Mouse (Mus musculus) forebrain, embryonic 14.5 days (tissue): Measurements from ENCODE around the gene Aox1. TPM values are rescaled to one million over a fixed set of nuclear protein-coding genes. Genes with fewer than 3 reads are reported as not detected.

Experiments
- ATAC-seq: fragments of 200-750 bp; cut with Nextera tagmentation; 2 replicates; pipeline ENCODE4 v1.8.0; 2017; ENCODE audit warnings: mild to moderate bottlenecking, moderate library complexity
- DNase-seq: peaks from one replicate; pipeline ENCODE4 v3.0.0-alpha.2; 2015; ENCODE audit warnings: low spot score
- H3K27ac ChIP-seq: fragments of 300-500 bp; sonication (generic); 2 replicates; pipeline ENCODE4 v1.5.1; 2014; ENCODE audit warnings: low read depth, mild to moderate bottlenecking, control low read depth, low read length, moderate library complexity
- H3K27me3 ChIP-seq: fragments of 300-500 bp; sonication (generic); replicated peaks from 2 replicates; pipeline ENCODE4 v1.6.1; 2014; ENCODE audit warnings: low read length, control low read depth, mixed read lengths; ENCODE audit not compliant: control insufficient read depth, insufficient read depth
- H3K36me3 ChIP-seq: fragments of 300-500 bp; sonication (generic); 2 replicates; pipeline ENCODE4 v1.6.1; 2014; ENCODE audit warnings: low read length, control low read depth; ENCODE audit not compliant: control insufficient read depth, insufficient read depth
- H3K4me1 ChIP-seq: fragments of 300-500 bp; sonication (generic); 2 replicates; pipeline ENCODE4 v1.6.1; 2014; ENCODE audit warnings: antibody characterized with exemption, low read length, control low read depth; ENCODE audit not compliant: control insufficient read depth, insufficient read depth
- H3K4me2 ChIP-seq: fragments of 300-500 bp; sonication (generic); 2 replicates; pipeline ENCODE4 v1.6.1; 2014; ENCODE audit warnings: mild to moderate bottlenecking, control low read depth, low read length
- H3K4me3 ChIP-seq: fragments of 300-500 bp; sonication (generic); 2 replicates; pipeline ENCODE4 v1.5.1; 2014; ENCODE audit warnings: low read depth, low read length, control low read depth
- H3K9ac ChIP-seq: fragments of 300-500 bp; sonication (generic); 2 replicates; pipeline ENCODE4 v1.6.1; 2014; ENCODE audit warnings: mild to moderate bottlenecking, low read length, control low read depth, moderate library complexity
- H3K9me3 ChIP-seq: fragments of 300-500 bp; sonication (generic); replicated peaks from 2 replicates; pipeline ENCODE4 v1.6.1; 2016; ENCODE audit warnings: low read length, control low read depth, mixed read lengths; ENCODE audit not compliant: control insufficient read depth
- WGBS: fragments of 180-500 bp; shearing (Covaris S2); extraction: QIAGEN DNeasy Blood & Tissue Kit; methylation state at CpG from one replicate; pipeline ENCODE4 v1.1.7; 2014; 5-methylcytosine and 5-hydroxymethylcytosine counted together
- polyA plus RNA-seq: library from polyadenylated mRNA; unstranded; fragments of >200 nt; fragmentation: Nextera tagmentation; extraction: Ambion mirVana; gene quantifications from 2 replicates; pipeline ENCODE4 v1.2.1, GENCODE M21; 2014

The Aox1 gene
- polyA plus RNA-seq, 1 experiment from 2014 or later, result 0.08 TPM

DNA sequence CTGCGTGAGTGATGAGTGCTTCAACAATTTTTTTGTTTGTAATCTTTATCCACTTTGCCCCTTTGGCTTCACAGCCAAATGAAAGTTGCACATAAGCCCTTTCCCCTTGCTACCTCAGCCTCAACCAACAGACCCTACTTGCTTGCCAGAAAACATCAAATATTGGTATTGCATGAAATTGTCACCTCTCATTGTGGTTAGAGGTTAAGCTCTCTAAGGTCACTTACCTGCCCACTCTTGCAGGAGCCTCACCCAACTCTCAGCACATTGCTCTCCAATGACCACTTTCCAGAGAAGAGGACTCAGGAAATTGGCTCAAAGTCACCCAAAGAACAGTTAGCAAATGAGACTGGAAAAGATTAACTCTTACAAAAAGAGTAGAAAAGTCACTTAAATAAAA, 41.8 kb downstream of the Aox1 start:
- H3K4me2 ChIP-seq, result no peak overlapping the region
- no peaks in the 10 kb centered on the region for H3K36me3 ChIP-seq
- H3K4me1 ChIP-seq, result no peaks in the 10 kb centered on the region
- DNase-seq (no peak), ATAC-seq (no peak)
- no peak overlapping the region for H3K9ac ChIP-seq
- H3K27me3 ChIP-seq, result no peaks in the 10 kb centered on the region
- H3K27ac ChIP-seq, result no peak overlapping the region
- no peak overlapping the region for H3K4me3 ChIP-seq
- WGBS, result 89% methylated on average over 1 of the region's 1 CpGs
- H3K9me3 ChIP-seq, result no peaks in the 10 kb centered on the region

DNA sequence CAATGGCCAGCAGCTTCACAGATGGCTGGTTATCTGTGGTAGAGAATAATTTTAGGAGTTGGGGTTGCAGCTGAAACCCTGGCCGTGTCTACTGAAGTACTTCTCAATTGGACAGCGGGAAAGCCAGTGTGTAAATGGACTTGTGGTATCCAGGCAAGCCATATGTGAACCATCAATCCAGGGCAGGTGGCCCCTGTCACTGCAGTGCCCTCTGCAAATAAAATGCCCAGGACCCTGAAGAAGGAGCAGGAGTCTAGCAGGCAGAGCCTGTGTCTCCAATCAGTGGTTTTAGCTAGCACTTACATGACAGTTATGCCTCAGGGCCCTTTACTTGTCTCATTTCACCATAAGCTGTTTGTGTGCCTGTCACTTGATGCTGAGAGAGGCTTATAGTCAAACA, 42.7 kb downstream of the Aox1 start:
- no peak overlapping the region for H3K4me2 ChIP-seq
- H3K9ac ChIP-seq, result no peak overlapping the region
- H3K4me3 ChIP-seq, result no peak overlapping the region
- ATAC-seq (no peak), DNase-seq (no peak)
- no peak overlapping the region for H3K27ac ChIP-seq
- H3K9me3 ChIP-seq, result no peaks in the 10 kb centered on the region
- no peaks in the 10 kb centered on the region for H3K27me3 ChIP-seq
- H3K4me1 ChIP-seq, result no peaks in the 10 kb centered on the region
- no peaks in the 10 kb centered on the region for H3K36me3 ChIP-seq
- WGBS, result 88% methylated on average over 2 of the region's 2 CpGs

DNA sequence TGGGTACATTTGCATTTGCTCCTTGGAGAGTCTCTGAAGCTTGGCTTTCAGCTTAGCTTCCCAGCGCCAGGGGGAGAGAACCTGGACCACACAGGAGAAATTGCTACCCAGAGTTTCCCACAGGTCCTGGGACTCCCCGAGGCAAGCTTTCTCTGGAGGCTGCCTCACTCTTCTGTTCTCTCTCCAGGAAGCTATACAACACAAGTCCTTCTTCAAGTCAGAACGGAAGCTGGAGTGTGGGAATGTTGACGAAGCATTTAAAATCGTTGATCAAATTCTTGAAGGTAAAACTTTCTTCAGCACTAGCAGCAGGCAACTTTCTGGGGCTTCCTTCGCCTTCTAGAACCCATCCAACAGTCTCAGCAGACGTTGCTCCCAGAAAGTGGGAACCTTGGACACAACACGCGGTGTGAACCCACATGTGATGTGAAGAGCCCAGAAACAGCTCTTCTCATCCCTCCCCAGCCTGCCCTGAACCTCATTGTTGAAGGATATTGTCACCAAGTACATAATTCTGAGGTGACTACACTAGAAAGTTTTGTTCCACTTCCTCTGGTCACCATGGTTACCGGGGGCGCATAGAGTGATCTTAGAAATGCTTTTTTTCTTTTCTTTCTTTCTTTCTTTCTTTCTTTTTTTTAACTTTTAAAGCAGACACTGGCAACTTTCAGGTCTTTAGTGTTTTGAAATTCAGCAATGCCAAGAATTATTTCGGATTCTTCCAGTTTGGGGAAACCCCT, 43.4 kb downstream of the Aox1 start:
- 72% methylated on average over 12 of the region's 12 CpGs for WGBS
- H3K27ac ChIP-seq, result no peak overlapping the region
- no peaks in the 10 kb centered on the region for H3K27me3 ChIP-seq
- no peaks in the 10 kb centered on the region for H3K9me3 ChIP-seq
- ATAC-seq (no peak), DNase-seq (no peak)
- no peak overlapping the region for H3K9ac ChIP-seq
- no peak overlapping the region for H3K4me2 ChIP-seq
- no peak overlapping the region for H3K4me3 ChIP-seq
- H3K4me1 ChIP-seq, result no peaks in the 10 kb centered on the region
- no peaks in the 10 kb centered on the region for H3K36me3 ChIP-seq

DNA sequence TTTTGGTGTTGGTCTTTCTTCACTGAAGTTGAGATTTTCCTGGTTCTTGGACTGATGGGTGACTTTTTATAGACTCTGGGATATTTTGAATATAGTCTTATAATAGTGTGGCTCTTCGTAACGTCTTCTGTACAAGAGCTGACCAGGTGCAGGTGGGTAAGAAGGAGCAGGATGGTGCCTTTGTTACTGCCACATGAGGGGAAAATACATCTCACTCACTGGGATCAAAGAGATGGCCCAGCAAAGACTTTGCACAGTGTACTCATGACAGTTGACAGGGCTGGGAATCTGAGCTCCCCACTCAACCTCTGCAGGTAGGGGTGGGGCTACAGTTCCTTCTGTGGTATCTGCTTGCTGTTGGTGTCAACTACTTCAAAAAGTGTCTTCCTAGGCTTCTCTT, 44.5 kb downstream of the Aox1 start:
- 94% methylated on average over 2 of the region's 2 CpGs for WGBS
- H3K9ac ChIP-seq, result no peak overlapping the region
- no peak for ATAC-seq
- H3K4me2 ChIP-seq, result no peak overlapping the region
- no peaks in the 10 kb centered on the region for H3K9me3 ChIP-seq
- no peak overlapping the region for H3K27ac ChIP-seq
- no peaks in the 10 kb centered on the region for H3K4me1 ChIP-seq
- no peaks in the 10 kb centered on the region for H3K27me3 ChIP-seq
- no peaks in the 10 kb centered on the region for H3K36me3 ChIP-seq
- DNase-seq, result no peak
- no peak overlapping the region for H3K4me3 ChIP-seq

DNA sequence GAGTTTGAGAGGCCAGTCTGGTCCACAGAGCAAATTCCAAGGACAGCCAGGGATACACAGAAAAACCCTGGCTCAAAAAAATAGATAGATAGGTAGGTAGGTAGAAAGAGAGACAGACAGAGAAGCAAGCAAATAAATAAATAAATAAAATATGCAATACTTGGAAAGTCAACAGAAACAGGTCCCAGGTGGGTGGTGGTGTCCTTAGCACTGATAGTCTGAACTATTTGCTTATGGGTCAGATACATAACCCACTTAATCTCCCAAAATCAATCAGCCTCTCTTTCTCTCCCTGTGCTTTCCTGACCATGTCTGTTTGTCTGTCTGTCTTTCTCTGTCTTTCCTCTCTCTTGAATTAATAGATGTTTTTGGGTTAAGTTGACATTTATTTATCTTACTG, 48.2 kb downstream of the Aox1 start:
- no peak overlapping the region for H3K9ac ChIP-seq
- H3K4me1 ChIP-seq, result no peaks in the 10 kb centered on the region
- DNase-seq (no peak), ATAC-seq (no peak)
- no peaks in the 10 kb centered on the region for H3K36me3 ChIP-seq
- H3K4me2 ChIP-seq, result no peak overlapping the region
- H3K4me3 ChIP-seq, result no peak overlapping the region
- H3K9me3 ChIP-seq, result no peaks in the 10 kb centered on the region
- H3K27me3 ChIP-seq, result no peaks in the 10 kb centered on the region
- H3K27ac ChIP-seq, result no peak overlapping the region

DNA sequence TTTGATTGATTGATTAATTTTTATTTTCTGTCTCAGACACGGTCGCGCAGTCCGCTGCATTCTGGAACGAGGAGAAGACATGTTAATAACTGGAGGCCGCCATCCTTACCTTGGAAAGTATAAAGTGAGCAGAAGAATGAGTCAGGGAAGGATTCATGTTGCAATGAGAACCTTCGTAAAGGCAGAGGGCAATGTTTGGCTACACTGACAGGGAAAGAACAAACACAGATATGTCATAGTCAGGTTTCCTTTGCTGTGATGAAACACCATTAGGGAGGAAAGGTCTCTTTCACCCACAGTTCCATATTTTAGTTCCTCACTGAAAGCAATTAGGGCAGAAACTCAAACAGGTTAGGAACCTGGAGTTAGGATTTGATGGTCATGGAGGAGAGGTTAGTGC, 48.7 kb downstream of the Aox1 start:
- no peaks in the 10 kb centered on the region for H3K36me3 ChIP-seq
- DNase-seq (no peak), ATAC-seq (no peak)
- H3K4me3 ChIP-seq, result no peak overlapping the region
- H3K4me1 ChIP-seq, result no peaks in the 10 kb centered on the region
- WGBS, result 95% methylated on average over 7 of the region's 7 CpGs
- H3K4me2 ChIP-seq, result no peak overlapping the region
- H3K27ac ChIP-seq, result no peak overlapping the region
- no peaks in the 10 kb centered on the region for H3K9me3 ChIP-seq
- no peaks in the 10 kb centered on the region for H3K27me3 ChIP-seq
- H3K9ac ChIP-seq, result no peak overlapping the region

DNA sequence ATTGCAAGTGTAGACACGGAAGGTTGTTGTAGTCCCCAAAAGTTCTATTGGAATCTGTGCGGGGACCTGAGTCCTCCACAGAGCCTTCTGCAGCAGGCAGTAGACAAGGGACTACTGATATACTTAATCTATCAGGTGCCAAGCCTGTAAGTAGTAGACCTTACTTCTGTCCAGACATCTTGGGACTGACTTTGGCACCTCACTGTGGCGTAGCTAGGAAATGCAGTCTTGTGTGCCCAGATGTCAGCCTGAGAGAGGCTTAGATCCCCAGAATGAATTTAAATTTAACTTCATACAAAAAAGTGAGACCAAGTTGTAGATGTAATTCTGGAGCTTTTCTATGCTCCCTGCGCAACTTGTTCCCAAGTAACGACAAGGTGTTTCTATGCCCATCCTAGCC, 50.0 kb downstream of the Aox1 start:
- ATAC-seq, result no peak
- 95% methylated on average over 5 of the region's 5 CpGs for WGBS
- no peak for DNase-seq
- Histone ChIP-seq H3K9me3 (no peaks in the 10 kb centered on the region), H3K27me3 (no peaks in the 10 kb centered on the region), H3K4me1 (no peaks in the 10 kb centered on the region), H3K4me3 (no peak overlapping the region), H3K4me2 (no peak overlapping the region), H3K9ac (no peak overlapping the region), H3K36me3 (no peaks in the 10 kb centered on the region), H3K27ac (no peak overlapping the region)

DNA sequence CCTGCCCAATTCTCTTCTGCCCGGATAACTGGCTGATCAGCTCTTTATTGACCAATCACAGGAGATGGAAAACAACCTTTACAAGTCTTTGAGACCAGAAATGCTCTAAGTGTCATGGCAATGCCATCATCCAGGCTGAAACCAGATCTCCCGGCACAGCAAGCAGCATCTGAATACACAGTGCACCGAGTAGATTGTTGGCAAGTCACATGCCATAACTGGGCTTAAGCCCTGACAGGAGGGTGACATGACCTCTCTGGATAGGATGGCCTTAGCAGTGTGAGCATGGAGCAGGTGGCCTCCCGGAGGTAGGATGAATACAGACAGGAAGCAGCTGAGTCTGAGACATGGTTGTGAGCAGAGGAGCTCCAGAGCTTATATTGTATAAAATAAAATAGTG, 50.7 kb downstream of the Aox1 start:
- WGBS, result 88% methylated on average over 4 of the region's 4 CpGs
- DNase-seq (no peak), ATAC-seq (no peak)
- H3K4me3 ChIP-seq, result no peak overlapping the region
- H3K4me1 ChIP-seq, result no peaks in the 10 kb centered on the region
- H3K9me3 ChIP-seq, result no peaks in the 10 kb centered on the region
- H3K27me3 ChIP-seq, result no peaks in the 10 kb centered on the region
- H3K9ac ChIP-seq, result no peak overlapping the region
- H3K4me2 ChIP-seq, result no peak overlapping the region
- no peak overlapping the region for H3K27ac ChIP-seq
- no peaks in the 10 kb centered on the region for H3K36me3 ChIP-seq

DNA sequence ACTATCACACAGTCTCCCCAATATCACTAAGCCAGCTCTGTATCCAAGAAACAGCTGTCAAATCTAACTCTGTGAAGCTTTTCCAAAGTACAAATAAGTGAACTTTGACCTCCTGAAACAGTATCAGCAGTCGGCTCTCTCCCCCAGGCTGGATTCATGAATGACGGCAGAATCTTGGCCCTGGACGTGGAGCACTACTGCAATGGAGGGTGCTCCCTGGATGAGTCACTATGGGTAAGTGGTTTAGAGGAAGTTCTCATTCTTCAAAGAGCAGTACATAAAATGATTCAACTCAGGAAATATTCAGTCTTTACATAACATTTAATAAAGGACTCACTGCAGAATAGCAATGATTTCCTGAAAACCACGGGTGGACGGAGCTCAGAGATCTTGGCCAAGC, 51.6 kb downstream of the Aox1 start:
- Histone ChIP-seq H3K4me3 (no peak overlapping the region), H3K4me2 (no peak overlapping the region)
- WGBS, result 92% methylated on average over 5 of the region's 5 CpGs

More for the DNA sequence above, 51.6 kb downstream of the Aox1 start:
- no peaks in the 10 kb centered on the region for H3K36me3 ChIP-seq
- no peak for DNase-seq
- no peak for ATAC-seq
- no peak overlapping the region for H3K27ac ChIP-seq
- no peak overlapping the region for H3K9ac ChIP-seq
- no peaks in the 10 kb centered on the region for H3K27me3 ChIP-seq
- no peaks in the 10 kb centered on the region for H3K4me1 ChIP-seq
- H3K9me3 ChIP-seq, result no peaks in the 10 kb centered on the region
